Mouse (Mus musculus) v-Abl transformed pro-B cells (cell line): Measurements from ENCODE around the gene Fxyd5.

Source experiments
- in situ Hi-C, 2 experiments: fragments of 400-800 bp; cut with MboI; formaldehyde crosslinking; loops; one replicate each; pipeline ENCODE4 v1.15.1; 2025; ENCODE audit not compliant: unreplicated experiment in 2 of 2

The Fxyd5 gene

GRCm38 (mm10) chr7:30996491-30996890 is 45.8 kb downstream of the Fxyd5 start:
- in situ Hi-C loops, result loop anchor here in 1 of 2 experiments (5.0 kb wide), 1 partner anchor 56 kb away; the partner anchor contains the start of gene Fxyd7

GRCm38 (mm10) chr7:30993986-30994385 is 48.3 kb downstream of the Fxyd5 start:
- in situ Hi-C loops, result no loop called here

- in situ Hi-C loops, result no loop called here
These were observed 50.1 kb downstream of the Fxyd5 start for GRCm38 (mm10) chr7:30992148-30992547.

- in situ Hi-C loops, result loop anchor here in 1 of 2 experiments (5.0 kb wide), 1 partner anchor 54 kb away; the partner anchor contains the start of gene Fxyd5
These were observed 53.6 kb downstream of the Fxyd5 start for GRCm38 (mm10) chr7:30988519-30989162.

GRCm38 (mm10) chr7:30985357-30985756 is 56.9 kb downstream of the Fxyd5 start:
- in situ Hi-C loops, result loop anchor here in 1 of 2 experiments (5.0 kb wide), 1 partner anchor 57 kb away; the partner anchor contains the start of gene Fxyd5
